Mouse (Mus musculus): Measurements from ENCODE around the gene Rhebl1. TPM values are rescaled to one million over a fixed set of nuclear protein-coding genes. Genes with fewer than 3 reads are reported as not detected.

Rhebl1 gene
- polyA plus RNA-seq, 1 experiment from 2014 or later = 17.0 TPM

Other genes starting within 250 kb of the Rhebl1 start
- 20.8 and 22.0 TPM in 2 replicates for gene Ddx23, start 231.6 kb downstream of the Rhebl1 start, polyA plus RNA-seq (2014; fragmentation: Nextera tagmentation; extraction: Ambion mirVana)
- gene Rnd1, start 217.1 kb downstream of the Rhebl1 start, polyA plus RNA-seq (2014; fragmentation: Nextera tagmentation; extraction: Ambion mirVana) = 0.63 and 0.92 TPM in 2 replicates
- gene Ccdc65, start 186.3 kb downstream of the Rhebl1 start, polyA plus RNA-seq (2014; fragmentation: Nextera tagmentation; extraction: Ambion mirVana) = 1.3 TPM in 2 replicates
- 18.9 and 21.0 TPM in 2 replicates for gene Fkbp11, start 166.3 kb downstream of the Rhebl1 start, polyA plus RNA-seq (2014; fragmentation: Nextera tagmentation; extraction: Ambion mirVana)
- 24.5 and 28.7 TPM in 2 replicates for gene Arf3, start 131.3 kb downstream of the Rhebl1 start, polyA plus RNA-seq (2014; fragmentation: Nextera tagmentation; extraction: Ambion mirVana)
- 1.6 and 2.3 TPM in 2 replicates for gene Wnt10b, start 116.4 kb downstream of the Rhebl1 start, polyA plus RNA-seq (2014; fragmentation: Nextera tagmentation; extraction: Ambion mirVana)
- gene Wnt1, start 104.7 kb downstream of the Rhebl1 start, polyA plus RNA-seq (2014; fragmentation: Nextera tagmentation; extraction: Ambion mirVana) = 0.28 and 0.33 TPM in 2 replicates
- gene Ddn, start 85.0 kb downstream of the Rhebl1 start, polyA plus RNA-seq (2014; fragmentation: Nextera tagmentation; extraction: Ambion mirVana) = 0.26 and 0.27 TPM in 2 replicates
- gene Prkag1, start 63.0 kb downstream of the Rhebl1 start, polyA plus RNA-seq (2014; fragmentation: Nextera tagmentation; extraction: Ambion mirVana) = 69.8 and 73.1 TPM in 2 replicates
- gene Kmt2d, start 23.3 kb downstream of the Rhebl1 start, polyA plus RNA-seq (2014; fragmentation: Nextera tagmentation; extraction: Ambion mirVana) = 11.6 and 12.0 TPM in 2 replicates
- 0.76 and 1.3 TPM in 2 replicates for gene Dhh, start 4.0 kb upstream of the Rhebl1 start, polyA plus RNA-seq (2014; fragmentation: Nextera tagmentation; extraction: Ambion mirVana)
- gene Lmbr1l, start 23.7 kb upstream of the Rhebl1 start, polyA plus RNA-seq (2014; fragmentation: Nextera tagmentation; extraction: Ambion mirVana) = 3.9 and 7.1 TPM in 2 replicates
- gene Tuba1b, start 40.0 kb upstream of the Rhebl1 start, polyA plus RNA-seq (2014; fragmentation: Nextera tagmentation; extraction: Ambion mirVana) = 2,291 and 2,381 TPM in 2 replicates
- gene Gm49450, start 59.0 kb upstream of the Rhebl1 start, polyA plus RNA-seq (2014; fragmentation: Nextera tagmentation; extraction: Ambion mirVana) = not detected in 2 replicates
- gene Tuba1a, start 59.2 kb upstream of the Rhebl1 start, polyA plus RNA-seq (2014; fragmentation: Nextera tagmentation; extraction: Ambion mirVana) = 3,177 and 3,658 TPM in 2 replicates
- 132 and 138 TPM in 2 replicates for gene Tuba1c, start 135.4 kb upstream of the Rhebl1 start, polyA plus RNA-seq (2014; fragmentation: Nextera tagmentation; extraction: Ambion mirVana)
- gene Prph, start 160.6 kb upstream of the Rhebl1 start, polyA plus RNA-seq (2014; fragmentation: Nextera tagmentation; extraction: Ambion mirVana) = 17.1 and 20.6 TPM in 2 replicates
- gene Troap, start 180.0 kb upstream of the Rhebl1 start, polyA plus RNA-seq (2014; fragmentation: Nextera tagmentation; extraction: Ambion mirVana) = 20.6 and 23.8 TPM in 2 replicates
- gene C1ql4, start 193.3 kb upstream of the Rhebl1 start, polyA plus RNA-seq (2014; fragmentation: Nextera tagmentation; extraction: Ambion mirVana) = 1.0 and 1.1 TPM in 2 replicates
- 0.18 and 0.56 TPM in 2 replicates for gene Dnajc22, start 198.6 kb upstream of the Rhebl1 start, polyA plus RNA-seq (2014; fragmentation: Nextera tagmentation; extraction: Ambion mirVana)
- 59.6 and 68.5 TPM in 2 replicates for gene Spats2, start 231.4 kb upstream of the Rhebl1 start, polyA plus RNA-seq (2014; fragmentation: Nextera tagmentation; extraction: Ambion mirVana)